Mouse (Mus musculus) lung, embryonic 16.5 days (tissue): ENCODE measurements around the gene Taar6. TPM values are rescaled to one million over a fixed set of nuclear protein-coding genes. Genes with fewer than 3 reads are reported as not detected.

Experiments
- ATAC-seq: fragments of 200-750 bp; cut with Nextera tagmentation; 2 replicates; pipeline ENCODE4 v1.8.0; 2017; ENCODE audit warnings: low read depth, mild to moderate bottlenecking, moderate library complexity
- H3K27ac ChIP-seq: fragments of 300-500 bp; sonication (generic); 2 replicates; pipeline ENCODE4 v1.5.1; 2014; ENCODE audit warnings: mild to moderate bottlenecking, control low read depth, low read length
- H3K27me3 ChIP-seq: fragments of 300-500 bp; sonication (generic); 2 replicates; pipeline ENCODE4 v1.6.1; 2014; ENCODE audit warnings: low read depth, low read length, mixed read lengths; ENCODE audit not compliant: control insufficient read depth, insufficient read depth
- H3K36me3 ChIP-seq: fragments of 300-500 bp; sonication (generic); 2 replicates; pipeline ENCODE4 v1.6.1; 2014; ENCODE audit warnings: low read length; ENCODE audit not compliant: control insufficient read depth, insufficient read depth
- H3K4me1 ChIP-seq: fragments of 300-500 bp; sonication (generic); replicated peaks from 2 replicates; pipeline ENCODE4 v1.6.1; 2014; ENCODE audit warnings: low read length, mixed read lengths; ENCODE audit not compliant: control insufficient read depth, insufficient read depth
- H3K4me2 ChIP-seq: fragments of 300-500 bp; sonication (generic); 2 replicates; pipeline ENCODE4 v1.6.1; 2014; ENCODE audit warnings: low read depth, low read length, control low read depth
- H3K4me3 ChIP-seq: fragments of 300-500 bp; sonication (generic); 2 replicates; pipeline ENCODE4 v1.5.1; 2014; ENCODE audit warnings: mild to moderate bottlenecking, low read length, control low read depth
- H3K9ac ChIP-seq: fragments of 300-500 bp; sonication (generic); 2 replicates; pipeline ENCODE4 v1.6.1; 2014; ENCODE audit warnings: low read length, control low read depth
- H3K9me3 ChIP-seq: fragments of 300-500 bp; sonication (generic); 2 replicates; pipeline ENCODE4 v1.6.1; 2016; ENCODE audit warnings: low read length; ENCODE audit not compliant: control insufficient read depth
- WGBS: fragments of 180-500 bp; shearing (Covaris S2); extraction: QIAGEN DNeasy Blood & Tissue Kit; methylation state at CpG from one replicate; pipeline ENCODE4 v1.1.7; 2014; 5-methylcytosine and 5-hydroxymethylcytosine counted together
- polyA plus RNA-seq: library from polyadenylated mRNA; unstranded; fragments of >200 nt; fragmentation: Nextera tagmentation; extraction: Ambion mirVana; gene quantifications from 2 replicates; pipeline ENCODE4 v1.2.1, GENCODE M21; 2015

Gene Taar6
- polyA plus RNA-seq, 1 experiment from 2014 or later = not detected

DNA sequence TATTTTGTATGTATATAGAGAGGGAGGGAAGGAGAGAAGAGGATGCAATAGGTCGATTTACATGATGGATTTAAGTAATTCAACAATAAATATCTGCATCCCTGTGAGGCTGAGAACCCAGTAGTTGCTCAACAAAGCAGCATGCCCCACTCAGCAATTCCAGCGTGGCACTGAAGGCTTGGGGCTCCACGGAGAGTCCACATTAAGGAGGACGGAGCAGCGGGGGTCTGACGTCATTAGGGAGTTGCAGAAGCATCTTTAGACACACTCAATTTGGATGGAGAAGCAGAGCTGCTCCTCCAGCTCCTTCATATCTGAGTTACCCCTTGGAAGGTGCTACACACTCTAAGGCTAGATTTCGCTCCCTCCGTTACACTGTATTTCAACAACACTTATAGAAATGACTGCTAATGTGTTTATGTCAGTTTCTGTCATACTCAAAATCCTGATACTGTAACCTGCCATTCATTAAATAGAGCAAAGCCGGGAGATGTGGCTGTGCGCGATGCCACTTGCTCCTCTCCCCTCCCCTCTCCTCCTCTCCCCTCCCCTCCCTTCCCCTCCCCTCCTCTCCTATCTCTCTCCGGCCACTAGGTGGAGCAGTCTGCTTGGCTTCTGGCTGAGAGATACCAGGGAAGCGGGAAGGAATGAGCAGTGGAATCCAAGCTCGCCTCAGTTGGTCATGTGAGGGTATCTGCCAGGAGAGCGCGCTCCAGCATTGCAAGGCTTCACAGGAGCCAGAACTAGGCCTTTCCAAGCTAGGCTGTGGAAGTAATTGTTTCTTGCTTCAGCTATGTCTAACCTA lies 6.3 kb downstream of the Taar6 start:
- WGBS = 34% methylated on average over 15 of the region's 16 CpGs
- Histone ChIP-seq H3K9ac (no peak overlapping the region), H3K27me3 (no peaks in the 10 kb centered on the region), H3K4me1 (no peaks in the 10 kb centered on the region), H3K36me3 (no peaks in the 10 kb centered on the region), H3K9me3 (no peaks in the 10 kb centered on the region), H3K27ac (no peak overlapping the region), H3K4me2 (no peak overlapping the region), H3K4me3 (no peak overlapping the region)
- peak; percentile 54 for ATAC-seq

DNA sequence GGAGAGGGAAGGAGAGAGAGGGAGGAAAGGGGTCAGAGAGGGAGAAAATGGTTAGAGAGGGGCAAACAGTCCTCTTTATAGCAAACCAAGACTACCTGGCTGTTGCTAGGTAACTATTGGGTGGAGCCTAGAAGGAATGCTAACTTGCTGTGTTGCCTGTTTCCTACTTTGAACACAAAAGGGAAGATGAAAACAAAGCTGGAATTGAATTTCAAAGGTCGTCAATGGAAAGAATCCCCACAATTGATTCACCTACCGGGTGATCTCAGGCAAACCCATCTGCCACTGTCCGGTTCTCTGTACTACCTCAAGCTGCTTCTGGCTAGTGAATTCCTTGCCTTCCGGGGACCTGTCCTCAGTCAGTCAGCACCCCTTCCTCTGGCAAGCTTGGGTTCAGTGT lies 7.5 kb downstream of the Taar6 start:
- WGBS = 54% methylated on average over 4 of the region's 4 CpGs
- H3K27ac ChIP-seq = no peak overlapping the region
- H3K36me3 ChIP-seq = no peaks in the 10 kb centered on the region
- H3K4me2 ChIP-seq = no peak overlapping the region
- no peaks in the 10 kb centered on the region for H3K9me3 ChIP-seq
- no peaks in the 10 kb centered on the region for H3K27me3 ChIP-seq
- ATAC-seq = no peak
- H3K4me1 ChIP-seq = no peaks in the 10 kb centered on the region
- no peak overlapping the region for H3K4me3 ChIP-seq
- no peak overlapping the region for H3K9ac ChIP-seq

- H3K4me2 ChIP-seq = no peak overlapping the region
- no peaks in the 10 kb centered on the region for H3K4me1 ChIP-seq
- no peaks in the 10 kb centered on the region for H3K36me3 ChIP-seq
- no peak overlapping the region for H3K27ac ChIP-seq
- no peak overlapping the region for H3K4me3 ChIP-seq
- no peak for ATAC-seq
- no peaks in the 10 kb centered on the region for H3K27me3 ChIP-seq
- H3K9me3 ChIP-seq = no peaks in the 10 kb centered on the region
- no peak overlapping the region for H3K9ac ChIP-seq
- WGBS = 80% methylated on average over 5 of the region's 5 CpGs
These were observed 14.2 kb downstream of the Taar6 start for GRCm38 (mm10) chr10:23971256-23971655.

DNA sequence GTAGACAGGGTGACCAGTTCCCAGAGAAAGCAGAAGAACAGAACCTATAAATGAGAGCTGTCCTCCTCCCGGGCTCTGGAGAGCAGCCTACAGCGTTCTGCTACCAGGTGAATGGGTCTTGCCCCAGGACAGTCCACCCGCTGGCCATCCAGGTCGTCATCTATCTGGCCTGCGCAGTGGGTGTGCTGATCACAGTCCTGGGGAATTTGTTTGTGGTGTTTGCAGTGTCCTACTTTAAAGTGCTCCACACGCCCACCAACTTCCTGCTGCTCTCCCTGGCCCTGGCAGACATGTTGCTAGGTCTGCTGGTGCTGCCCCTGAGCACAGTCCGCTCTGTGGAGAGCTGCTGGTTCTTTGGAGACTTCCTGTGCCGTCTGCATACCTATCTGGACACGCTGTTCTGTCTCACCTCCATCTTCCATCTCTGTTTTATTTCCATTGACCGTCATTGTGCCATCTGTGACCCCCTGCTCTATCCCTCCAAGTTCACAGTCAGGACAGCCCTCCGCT lies 14.7 kb downstream of the Taar6 start, which contains the start of gene Taar5:
Taar5 (plus strand) TSS at position 51 of the 510 bp plus-strand sequence.
- no peak within 1 kb of the TSS for H3K27ac ChIP-seq
- no peaks in the 10 kb centered on the region for H3K36me3 ChIP-seq
- H3K4me1 ChIP-seq = no peaks in the 10 kb centered on the region
- WGBS = 84% methylated on average over 11 of the region's 11 CpGs
- no peak within 1 kb of the TSS for H3K4me2 ChIP-seq
- ATAC-seq = no peak
- H3K27me3 ChIP-seq = no peaks in the 10 kb centered on the region
- H3K9ac ChIP-seq = no peak within 1 kb of the TSS
- no peak within 1 kb of the TSS for H3K4me3 ChIP-seq
- H3K9me3 ChIP-seq = no peaks in the 10 kb centered on the region

DNA sequence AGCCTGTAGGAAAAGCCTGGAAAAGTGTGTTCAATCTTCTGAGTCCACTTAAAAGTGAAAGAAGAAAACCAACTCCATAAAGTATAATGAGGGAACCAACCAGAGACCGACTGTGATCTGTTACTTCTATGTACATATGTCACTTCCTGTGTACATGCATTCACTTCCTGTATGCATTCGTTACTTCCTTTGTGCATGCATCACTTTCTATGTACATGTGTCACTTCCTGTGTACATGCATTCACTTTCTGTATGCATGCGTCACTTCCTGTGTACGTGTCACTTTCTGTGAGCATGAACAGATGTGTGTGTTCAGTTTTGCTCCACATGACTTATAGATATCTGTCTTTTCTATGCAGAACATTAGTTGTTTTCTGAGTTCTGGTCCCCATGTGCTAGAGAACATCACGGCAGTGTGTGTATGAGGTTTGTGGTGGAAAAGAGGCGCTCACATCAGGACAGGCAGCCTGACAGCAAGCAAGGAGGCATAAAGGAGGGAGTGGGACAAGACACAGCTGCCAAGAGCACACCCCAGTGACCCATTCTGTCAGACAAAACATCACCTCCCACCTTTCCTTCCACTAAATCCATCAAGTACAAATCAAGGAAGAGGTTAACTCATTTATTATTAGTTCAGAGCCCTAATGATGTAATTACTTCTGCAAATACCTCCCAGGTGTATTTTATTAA lies 20.4 kb downstream of the Taar6 start:
- 75% methylated on average over 6 of the region's 6 CpGs for WGBS

DNA sequence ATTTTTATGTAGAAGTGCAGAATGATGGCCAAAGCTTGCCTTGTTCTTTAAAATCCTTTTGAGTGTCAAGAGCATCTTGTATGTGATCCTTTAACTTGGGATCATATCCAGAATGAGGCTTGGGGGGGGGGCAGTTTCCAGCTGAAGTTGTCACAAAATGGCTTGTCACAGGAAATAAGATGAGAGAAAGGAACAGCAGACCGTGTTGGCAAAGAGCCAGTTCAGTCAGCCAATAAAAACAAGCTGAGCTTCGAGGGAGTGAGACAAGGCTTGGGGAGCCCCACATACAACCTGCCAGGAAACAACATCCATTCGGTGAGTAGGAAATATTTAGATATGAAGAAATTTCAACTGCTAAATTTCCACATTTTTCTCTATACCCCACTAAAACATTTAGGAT lies 22.0 kb downstream of the Taar6 start:
- no peaks in the 10 kb centered on the region for H3K9me3 ChIP-seq
- no peak for ATAC-seq
- WGBS = 30% methylated on average over 3 of the region's 3 CpGs
- H3K4me1 ChIP-seq = no peaks in the 10 kb centered on the region
- H3K4me2 ChIP-seq = no peak overlapping the region
- H3K9ac ChIP-seq = no peak overlapping the region
- no peak overlapping the region for H3K4me3 ChIP-seq
- no peaks in the 10 kb centered on the region for H3K36me3 ChIP-seq
- H3K27me3 ChIP-seq = no peaks in the 10 kb centered on the region
- no peak overlapping the region for H3K27ac ChIP-seq

More for the DNA sequence above, 20.4 kb downstream of the Taar6 start:
- H3K36me3 ChIP-seq = no peaks in the 10 kb centered on the region
- H3K27ac ChIP-seq = no peak overlapping the region
- no peaks in the 10 kb centered on the region for H3K9me3 ChIP-seq
- H3K27me3 ChIP-seq = no peaks in the 10 kb centered on the region
- no peak for ATAC-seq
- H3K4me3 ChIP-seq = no peak overlapping the region
- H3K9ac ChIP-seq = no peak overlapping the region
- no peaks in the 10 kb centered on the region for H3K4me1 ChIP-seq
- H3K4me2 ChIP-seq = no peak overlapping the region

- H3K27ac ChIP-seq = no peak within 1 kb of the TSS
- no peak for ATAC-seq
- 93% methylated on average over 13 of the region's 13 CpGs for WGBS
These were observed 25.0 kb downstream of the Taar6 start, which contains the start of gene Taar4 for GRCm38 (mm10) chr10:23960444-23960915. TSS of gene Taar4 (plus strand) at chr10:23960494.

DNA sequence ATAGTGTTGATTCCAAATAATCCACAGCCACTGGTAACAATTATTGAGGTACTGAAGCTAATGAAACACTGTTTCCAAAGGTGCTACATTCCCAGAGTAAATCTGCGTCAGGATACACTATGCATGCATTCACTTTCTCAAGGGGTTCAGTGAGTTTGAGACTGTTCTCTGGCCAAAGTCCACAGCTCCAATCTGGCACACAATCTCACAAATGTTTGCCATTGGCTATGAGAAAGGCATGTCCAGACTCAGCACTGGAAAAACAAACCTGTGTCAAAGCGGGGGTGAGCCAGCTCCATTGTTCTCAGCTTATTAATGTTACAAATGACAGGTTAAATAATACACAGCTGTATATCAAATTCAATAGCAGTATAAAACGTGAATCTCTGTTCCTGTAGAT lies 26.4 kb downstream of the Taar6 start:
- Histone ChIP-seq H3K36me3 (no peaks in the 10 kb centered on the region), H3K9me3 (no peaks in the 10 kb centered on the region), H3K27ac (no peak overlapping the region), H3K4me2 (no peak overlapping the region), H3K9ac (no peak overlapping the region), H3K4me1 (no peaks in the 10 kb centered on the region), H3K27me3 (no peaks in the 10 kb centered on the region), H3K4me3 (no peak overlapping the region)
- ATAC-seq = no peak
- WGBS = 40% methylated on average over 3 of the region's 3 CpGs

More at GRCm38 (mm10) chr10:23960444-23960915, 25.0 kb downstream of the Taar6 start, which contains the start of gene Taar4:
- Histone ChIP-seq H3K9ac (no peak within 1 kb of the TSS), H3K4me2 (no peak within 1 kb of the TSS), H3K4me3 (no peak within 1 kb of the TSS), H3K4me1 (no peaks in the 10 kb centered on the region), H3K9me3 (no peaks in the 10 kb centered on the region), H3K27me3 (no peaks in the 10 kb centered on the region), H3K36me3 (no peaks in the 10 kb centered on the region)

DNA sequence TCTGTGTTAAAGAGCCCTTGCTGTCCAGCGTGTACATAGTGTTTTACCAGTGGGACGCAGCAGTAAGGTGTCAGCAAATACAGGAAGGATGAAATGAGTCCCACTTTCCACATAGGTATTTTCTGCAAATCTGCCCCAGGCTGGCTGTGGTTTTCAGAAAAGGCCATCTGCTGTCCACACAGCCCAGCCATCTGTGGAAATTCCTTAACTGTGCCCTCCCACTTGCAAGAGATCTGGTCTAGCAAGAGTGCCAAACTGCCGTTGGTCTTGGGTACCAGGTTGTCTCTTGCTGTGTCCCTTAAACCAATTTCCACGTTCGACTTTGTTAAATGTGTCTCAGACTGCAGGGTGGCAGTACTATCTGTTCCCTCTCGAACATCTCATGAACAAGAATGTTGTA lies 33.7 kb downstream of the Taar6 start:
- WGBS = 69% methylated on average over 6 of the region's 6 CpGs
- Histone ChIP-seq H3K27me3 (no peaks in the 10 kb centered on the region), H3K4me3 (no peak overlapping the region), H3K27ac (no peak overlapping the region), H3K4me2 (no peak overlapping the region), H3K4me1 (no peaks in the 10 kb centered on the region), H3K9ac (no peak overlapping the region), H3K36me3 (no peaks in the 10 kb centered on the region), H3K9me3 (no peaks in the 10 kb centered on the region)
- ATAC-seq = no peak
